Mouse (Mus musculus): ENCODE measurements around the gene Csnk2a1. TPM values are rescaled to one million over a fixed set of nuclear protein-coding genes. Genes with fewer than 3 reads are reported as not detected.
"Not testable (repeated sequence)": the region's sequence is repeated elsewhere in the genome, so short reads cannot be mapped to it uniquely, and the experiment has no call there.

Csnk2a1 gene
- polyA plus RNA-seq, 1 experiment, result 3.4 TPM

GRCm38 (mm10) chr2:152192591-152193345 lies 33.9 kb upstream of the Csnk2a1 start:
- Histone ChIP-seq H3K36me3 (replicated peaks; ENCODE audit: low read length) (no peaks in the 10 kb centered on the region), H3K4me3 (replicated peaks) (no peak overlapping the region), H3K27me3 (replicated peaks) (peaks cover 45% of the 10 kb centered on the region), H3K9me3 (no peaks in the 10 kb centered on the region), H3K4me1 (peaks cover 17% of the 10 kb centered on the region; the same call in 1 of the 2 replicates)
- no peak for TF ChIP-seq GATA1 (IDR thresholded peaks at IDR 0.05; ENCODE audit: borderline replicate concordance, low read length)
- TF ChIP-seq FLI1 (IDR thresholded peaks at IDR 0.05; ENCODE audit: low read length), result no peak

- Histone ChIP-seq H3K4me1 (peaks cover 17% of the 10 kb centered on the region; the same call in 1 of the 2 replicates), H3K36me3 (replicated peaks; ENCODE audit: low read length) (no peaks in the 10 kb centered on the region), H3K9me3 (no peaks in the 10 kb centered on the region), H3K4me3 (replicated peaks) (no peak overlapping the region), H3K27me3 (replicated peaks) (peaks cover 47% of the 10 kb centered on the region)
- no peak for TF ChIP-seq GATA1 (IDR thresholded peaks at IDR 0.05; ENCODE audit: borderline replicate concordance, low read length)
- no peak for TF ChIP-seq FLI1 (IDR thresholded peaks at IDR 0.05; ENCODE audit: low read length)
These were observed 33.3 kb upstream of the Csnk2a1 start for GRCm38 (mm10) chr2:152193346-152193710.

GRCm38 (mm10) chr2:152194586-152194985 lies 32.1 kb upstream of the Csnk2a1 start:
- H3K4me1 ChIP-seq, result peaks cover 15% of the 10 kb centered on the region; the same call in 1 of the 2 replicates
- no peak for TF ChIP-seq FLI1 (IDR thresholded peaks at IDR 0.05; ENCODE audit: low read length)
- no peak for TF ChIP-seq GATA1 (IDR thresholded peaks at IDR 0.05; ENCODE audit: borderline replicate concordance, low read length)

GRCm38 (mm10) chr2:152196896-152197295 lies 29.7 kb upstream of the Csnk2a1 start:
- H3K36me3 ChIP-seq (replicated peaks; ENCODE audit: low read length), result no peaks in the 10 kb centered on the region
- no peak overlapping the region for H3K4me3 ChIP-seq (replicated peaks)
- peaks cover 7% of the 10 kb centered on the region; the same call in 1 of the 2 replicates for H3K4me1 ChIP-seq
- H3K9me3 ChIP-seq, result no peaks in the 10 kb centered on the region
- TF ChIP-seq FLI1 (IDR thresholded peaks at IDR 0.05; ENCODE audit: low read length), result no peak
- no peak for TF ChIP-seq GATA1 (IDR thresholded peaks at IDR 0.05; ENCODE audit: borderline replicate concordance, low read length)
- peaks cover 30% of the 10 kb centered on the region for H3K27me3 ChIP-seq (replicated peaks)

More at GRCm38 (mm10) chr2:152194586-152194985, 32.1 kb upstream of the Csnk2a1 start:
- peaks cover 46% of the 10 kb centered on the region for H3K27me3 ChIP-seq (replicated peaks)
- no peaks in the 10 kb centered on the region for H3K36me3 ChIP-seq (replicated peaks; ENCODE audit: low read length)
- H3K4me3 ChIP-seq (replicated peaks), result no peak overlapping the region
- H3K9me3 ChIP-seq, result no peaks in the 10 kb centered on the region

GRCm38 (mm10) chr2:152197301-152197712 lies 29.3 kb upstream of the Csnk2a1 start:
- Histone ChIP-seq H3K9me3 (no peaks in the 10 kb centered on the region), H3K36me3 (replicated peaks; ENCODE audit: low read length) (no peaks in the 10 kb centered on the region), H3K4me1 (peaks cover 7% of the 10 kb centered on the region; the same call in 1 of the 2 replicates), H3K27me3 (replicated peaks) (peaks cover 30% of the 10 kb centered on the region), H3K4me3 (replicated peaks) (peak overlapping the region; percentile 26)
- TF ChIP-seq GATA1 (IDR thresholded peaks at IDR 0.05; ENCODE audit: borderline replicate concordance, low read length) (no peak), FLI1 (IDR thresholded peaks at IDR 0.05; ENCODE audit: low read length) (no peak)

GRCm38 (mm10) chr2:152206139-152206538 lies 20.5 kb upstream of the Csnk2a1 start:
- H3K4me1 ChIP-seq; H3K4me3 ChIP-seq (replicated peaks); H3K36me3 ChIP-seq (replicated peaks; ENCODE audit: low read length): not testable (repeated sequence)
- H3K9me3 ChIP-seq, result peaks cover 18% of the 10 kb centered on the region
- H3K27me3 ChIP-seq (replicated peaks), result peaks cover 11% of the 10 kb centered on the region

GRCm38 (mm10) chr2:152211871-152212270 lies 14.8 kb upstream of the Csnk2a1 start:
- no peak for TF ChIP-seq FLI1 (IDR thresholded peaks at IDR 0.05; ENCODE audit: low read length)
- no peak for TF ChIP-seq GATA1 (IDR thresholded peaks at IDR 0.05; ENCODE audit: borderline replicate concordance, low read length)
- Histone ChIP-seq H3K4me1 (no peaks in the 10 kb centered on the region), H3K9me3 (peaks cover 10% of the 10 kb centered on the region), H3K36me3 (replicated peaks; ENCODE audit: low read length) (no peaks in the 10 kb centered on the region), H3K27me3 (replicated peaks) (peaks cover 2% of the 10 kb centered on the region), H3K4me3 (replicated peaks) (no peak overlapping the region)

- no peak for TF ChIP-seq GATA1 (IDR thresholded peaks at IDR 0.05; ENCODE audit: borderline replicate concordance, low read length)
- TF ChIP-seq FLI1 (IDR thresholded peaks at IDR 0.05; ENCODE audit: low read length), result no peak
- Histone ChIP-seq H3K36me3 (replicated peaks; ENCODE audit: low read length) (peaks cover 2% of the 10 kb centered on the region), H3K4me1 (no peaks in the 10 kb centered on the region; the same call in 1 of the 2 replicates), H3K9me3 (peaks cover 12% of the 10 kb centered on the region), H3K4me3 (replicated peaks) (no peak overlapping the region), H3K27me3 (replicated peaks) (peaks cover 9% of the 10 kb centered on the region)
These were observed 9.7 kb upstream of the Csnk2a1 start for GRCm38 (mm10) chr2:152216975-152217374.

- Histone ChIP-seq H3K4me3 (replicated peaks) (peak overlapping the region; percentile 59), H3K27me3 (replicated peaks) (no peaks in the 10 kb centered on the region), H3K4me1 (peaks cover 33% of the 10 kb centered on the region), H3K9me3 (no peaks in the 10 kb centered on the region), H3K36me3 (replicated peaks; ENCODE audit: low read length) (peaks cover 6% of the 10 kb centered on the region)
- TF ChIP-seq FLI1 (IDR thresholded peaks at IDR 0.05; ENCODE audit: low read length) (no peak), GATA1 (IDR thresholded peaks at IDR 0.05; ENCODE audit: borderline replicate concordance, low read length) (no peak)
These were observed 2.9 kb upstream of the Csnk2a1 start for GRCm38 (mm10) chr2:152223521-152224300.

- Histone ChIP-seq H3K9me3 (no peaks in the 10 kb centered on the region), H3K27me3 (replicated peaks) (no peaks in the 10 kb centered on the region), H3K4me3 (replicated peaks) (peak overlapping the region; percentile 16), H3K36me3 (replicated peaks; ENCODE audit: low read length) (peaks cover 20% of the 10 kb centered on the region), H3K4me1 (peaks cover 37% of the 10 kb centered on the region)
- TF ChIP-seq FLI1 (IDR thresholded peaks at IDR 0.05; ENCODE audit: low read length) (no peak), GATA1 (IDR thresholded peaks at IDR 0.05; ENCODE audit: borderline replicate concordance, low read length) (no peak)
These were observed 1.1 kb upstream of the Csnk2a1 start for GRCm38 (mm10) chr2:152225536-152225935.

Measured in megakaryocyte, embryonic 14.5 days (primary cell).